Mouse (Mus musculus): ENCODE results near the gene Stx18. TPM values are rescaled to one million over a fixed set of nuclear protein-coding genes. Genes with fewer than 3 reads are reported as not detected.

The Stx18 gene
- total RNA-seq, 2 experiments from 2014 or later, result 36.1 to 50.8 TPM

DNA sequence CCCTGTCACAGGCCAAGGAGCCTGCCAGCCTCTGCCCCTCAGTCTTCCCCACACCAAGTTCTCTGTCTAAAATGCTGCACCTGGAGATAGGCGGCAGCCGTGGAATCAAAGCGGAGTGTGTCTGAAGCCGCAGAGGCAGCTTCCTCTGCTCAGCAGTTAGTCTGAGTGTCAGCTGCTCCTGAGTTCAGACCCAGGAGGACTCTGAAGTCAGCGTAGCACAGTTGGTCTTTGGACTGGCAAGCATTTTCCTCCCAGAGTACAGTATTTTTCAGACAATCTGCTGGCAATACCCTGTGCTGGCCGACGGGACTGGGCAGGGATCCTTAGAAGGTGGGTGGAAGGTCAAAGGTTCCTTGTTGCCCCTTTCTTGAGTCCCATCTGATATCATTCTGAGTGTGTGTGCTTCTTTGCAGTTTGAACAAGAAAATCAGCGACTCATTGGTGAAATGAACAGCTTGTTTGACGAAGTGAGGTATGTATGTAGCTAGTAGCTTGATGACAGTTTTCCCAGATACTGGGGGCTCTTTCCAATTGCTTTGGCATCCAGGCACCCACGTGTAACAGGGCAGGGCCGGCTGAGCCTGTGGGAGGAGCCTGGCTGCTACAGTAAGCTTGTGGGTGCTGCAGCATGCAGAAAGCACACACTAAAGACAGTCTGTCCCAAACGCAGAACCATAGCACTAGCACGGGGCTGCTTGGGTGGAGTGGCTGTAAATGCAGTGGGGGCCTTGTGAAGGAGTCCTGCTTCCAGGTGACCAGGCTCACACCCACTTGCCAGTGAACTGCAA lies 88.2 kb downstream of the Stx18 start:
- no peak for ATAC-seq (replicated peaks; ENCODE audit: poor library complexity)

DNA sequence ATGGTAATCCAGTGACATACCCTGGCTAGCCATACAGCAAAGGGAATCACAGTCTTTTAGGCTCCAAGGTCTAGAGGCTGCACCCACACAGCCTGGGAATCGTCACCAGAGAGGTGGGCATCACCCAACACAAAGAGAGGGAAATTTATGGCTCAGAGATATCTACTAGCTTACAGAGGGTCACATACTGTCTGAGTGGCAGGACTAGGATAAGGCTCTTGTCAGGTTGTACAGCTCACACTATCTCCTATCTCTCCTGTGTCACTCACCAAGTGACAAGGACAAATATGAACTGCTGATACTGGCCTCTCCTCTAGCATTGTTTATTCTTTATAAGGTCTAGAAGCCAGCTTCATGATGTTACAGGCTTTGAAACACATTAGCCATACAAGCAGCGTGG lies 90.8 kb downstream of the Stx18 start:
- ATAC-seq (replicated peaks; ENCODE audit: poor library complexity), result peak; percentile 6

DNA sequence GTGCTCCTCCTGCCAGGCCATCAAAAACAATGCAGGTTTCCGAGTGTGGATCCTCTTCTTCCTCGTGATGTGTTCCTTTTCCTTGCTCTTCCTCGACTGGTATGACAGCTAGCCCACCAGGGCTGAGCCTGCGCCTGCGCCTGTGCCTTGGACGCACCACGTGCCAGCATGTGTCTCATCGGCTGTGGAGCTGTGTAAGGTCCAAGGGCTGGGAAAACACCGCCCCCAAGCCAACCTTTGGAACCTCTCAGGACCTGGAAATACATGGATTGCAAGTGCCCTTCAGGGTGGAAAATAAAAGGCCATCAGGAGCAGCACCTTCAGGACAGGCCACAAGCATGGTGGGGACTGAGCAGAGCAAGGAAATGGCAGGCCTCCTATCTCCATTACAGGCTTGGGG lies 97.7 kb downstream of the Stx18 start:
- ATAC-seq (replicated peaks; ENCODE audit: poor library complexity), result no peak

DNA sequence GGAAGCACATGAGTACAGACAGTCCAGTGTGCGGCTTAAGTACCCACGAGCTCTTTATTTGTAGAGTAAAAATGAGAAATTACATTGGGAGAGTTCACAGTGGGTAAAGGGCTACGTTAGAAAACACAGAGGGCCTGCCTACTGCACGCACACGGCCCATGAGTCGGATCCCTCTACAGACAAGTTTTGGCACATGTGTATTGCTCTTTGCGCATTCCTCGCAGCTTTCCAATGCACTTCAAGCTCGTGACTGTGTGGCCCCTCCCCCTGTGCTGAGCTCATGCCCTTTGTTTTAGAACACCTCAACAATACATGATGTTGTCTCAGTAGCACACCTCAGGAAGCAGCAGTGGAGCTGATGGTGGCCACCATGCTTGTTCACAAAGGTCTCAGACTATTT lies 98.6 kb downstream of the Stx18 start:
- no peak for ATAC-seq (replicated peaks; ENCODE audit: poor library complexity)

DNA sequence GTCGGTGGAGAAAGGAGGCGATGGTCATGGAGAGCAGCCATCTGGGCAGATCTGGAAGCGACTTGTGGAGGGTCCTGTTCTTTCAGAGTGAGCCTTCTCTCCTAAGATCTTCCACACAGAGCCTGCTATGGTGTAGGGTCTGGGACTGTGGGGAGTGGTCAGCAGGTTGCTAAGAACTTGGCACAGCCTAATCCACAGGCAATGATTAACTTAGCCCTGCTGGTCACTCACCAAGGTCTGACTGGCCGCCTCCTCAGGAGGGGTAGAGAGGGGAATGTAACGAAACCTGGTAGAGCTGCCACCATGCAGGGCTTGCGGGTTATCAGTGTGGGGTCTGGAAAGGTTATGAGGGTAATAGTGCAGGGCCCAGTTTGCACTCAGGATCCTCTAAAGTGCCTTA lies 102.4 kb downstream of the Stx18 start:
- ATAC-seq (replicated peaks; ENCODE audit: poor library complexity), result no peak

DNA sequence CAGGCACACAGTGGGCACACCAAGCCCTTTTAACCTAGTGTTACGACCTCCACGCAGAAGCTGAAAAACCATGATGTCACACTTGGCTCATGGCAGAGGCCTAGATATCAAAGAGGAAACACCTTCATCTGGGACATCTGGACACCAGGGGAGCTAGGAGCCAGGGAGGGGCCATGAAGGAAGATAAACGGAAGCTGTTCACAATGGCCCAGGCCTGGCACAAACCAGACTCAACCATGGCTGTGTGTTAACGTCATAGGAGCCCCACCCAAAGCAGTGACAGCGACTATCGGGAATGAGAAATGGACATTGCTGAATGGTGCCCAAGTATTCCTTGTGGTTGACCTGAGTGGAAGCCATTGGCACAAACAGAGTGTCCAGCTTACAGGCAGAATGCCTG lies 108.0 kb downstream of the Stx18 start:
- ATAC-seq (replicated peaks; ENCODE audit: poor library complexity), result peak; percentile 11; the same call in 1 of the 2 replicates

DNA sequence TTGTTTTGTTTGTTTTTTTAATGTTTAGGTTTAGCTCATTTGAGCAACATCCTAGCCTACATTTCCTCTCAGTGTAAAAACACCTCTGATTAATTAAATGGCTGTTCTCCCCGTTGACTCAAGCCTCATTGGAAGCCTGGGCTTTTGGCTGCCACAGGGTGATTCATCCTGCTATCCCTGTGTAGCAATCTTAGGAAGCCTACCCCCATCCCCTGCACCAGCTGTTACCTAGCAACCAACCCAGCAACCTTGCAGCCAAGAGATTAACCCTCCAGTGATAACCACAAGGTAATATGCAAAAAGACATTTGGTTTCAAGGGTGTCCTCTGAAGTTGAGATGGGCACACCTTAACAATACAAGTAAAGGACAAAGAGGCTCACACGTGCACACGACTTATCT lies 112.7 kb downstream of the Stx18 start:
- no peak for ATAC-seq (replicated peaks; ENCODE audit: poor library complexity)

DNA sequence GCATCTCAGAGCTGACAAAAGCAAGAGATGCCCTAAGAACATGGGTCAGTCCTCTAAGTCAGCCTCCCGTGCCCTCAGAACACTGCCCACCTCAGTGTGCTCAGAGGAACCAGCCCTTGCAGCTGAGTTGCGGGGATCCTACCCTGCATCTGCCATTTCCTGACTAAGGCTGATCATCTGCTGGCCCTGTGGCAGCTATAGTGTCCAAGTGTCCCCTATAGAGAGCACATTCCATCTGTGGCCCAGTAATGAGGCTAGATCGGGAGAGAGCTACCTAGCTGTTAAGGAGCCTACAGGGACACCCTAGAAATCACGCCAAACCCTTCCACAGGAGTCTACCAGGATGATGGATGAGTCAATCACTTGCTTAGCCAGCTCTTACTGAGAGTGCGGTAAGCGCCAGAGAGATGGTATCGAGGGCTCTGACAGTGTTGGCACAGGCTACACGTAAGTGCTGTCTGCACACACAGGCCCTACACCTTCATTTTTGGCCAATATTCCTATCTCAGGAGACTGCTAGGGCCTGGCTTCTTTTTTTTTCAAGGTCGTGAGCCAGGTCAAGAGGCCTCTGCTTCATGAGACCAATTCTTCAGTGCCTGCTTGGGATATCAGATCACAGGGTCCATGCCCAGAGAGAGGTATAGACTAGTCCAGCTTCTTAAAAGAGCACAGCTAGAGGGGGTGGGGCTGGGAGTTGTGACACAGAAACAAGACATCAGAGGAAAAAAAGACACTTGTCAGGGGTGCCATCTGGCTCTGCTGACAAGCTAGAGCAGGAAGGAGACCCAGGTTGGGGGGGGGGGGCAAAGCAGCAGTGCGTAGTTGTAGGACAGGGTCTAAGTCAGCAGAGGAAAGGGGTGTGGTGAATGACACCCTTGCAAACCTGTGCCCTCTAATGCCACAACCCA lies 113.9 kb downstream of the Stx18 start:
- no peak for ATAC-seq (replicated peaks; ENCODE audit: poor library complexity)

DNA sequence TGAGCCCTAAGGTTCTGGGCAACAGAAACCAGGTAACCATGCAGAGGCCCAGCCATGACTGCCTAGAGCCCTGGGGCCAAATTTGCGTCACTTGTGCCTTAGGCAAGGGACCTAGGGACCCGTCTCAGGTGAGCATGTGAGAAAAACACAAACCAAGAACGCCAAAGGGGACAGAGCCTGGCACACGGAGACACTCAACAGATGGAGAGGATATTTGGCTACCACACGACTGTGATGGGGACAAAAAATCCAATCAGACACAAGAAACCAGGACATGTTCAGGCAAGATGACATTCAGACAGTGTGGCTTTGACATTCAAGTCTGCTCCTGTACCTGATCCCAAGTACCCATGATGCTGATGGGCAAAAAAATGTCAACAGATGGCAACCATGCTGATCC lies 115.1 kb downstream of the Stx18 start:
- ATAC-seq (replicated peaks; ENCODE audit: poor library complexity), result no peak

DNA sequence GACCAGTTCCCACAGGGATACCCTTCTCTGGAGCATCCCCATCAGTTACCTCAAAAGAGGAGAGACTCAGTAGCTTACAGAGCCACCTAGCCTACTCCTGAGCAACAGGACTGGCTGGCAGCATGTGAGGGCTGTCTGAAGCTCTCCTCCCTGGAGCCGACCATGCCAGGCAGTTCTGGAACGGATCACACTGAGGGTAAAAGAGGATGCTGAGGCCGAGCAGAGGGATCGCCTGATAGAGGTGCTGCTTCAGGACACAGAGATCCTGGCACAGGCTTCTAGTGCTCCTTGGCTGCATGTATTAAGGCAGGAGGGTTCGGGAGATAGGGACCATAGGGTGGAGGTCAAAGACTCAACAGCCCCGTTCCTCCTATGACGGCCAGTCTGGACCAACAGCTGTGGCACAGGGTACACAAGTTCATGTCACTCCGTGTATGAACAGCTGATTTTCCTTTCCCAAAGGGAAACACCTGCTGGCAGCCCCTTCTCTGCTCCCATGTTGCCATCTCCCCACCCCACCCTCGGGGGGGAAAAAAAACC lies 119.0 kb downstream of the Stx18 start:
- ATAC-seq (replicated peaks; ENCODE audit: poor library complexity), result no peak

DNA sequence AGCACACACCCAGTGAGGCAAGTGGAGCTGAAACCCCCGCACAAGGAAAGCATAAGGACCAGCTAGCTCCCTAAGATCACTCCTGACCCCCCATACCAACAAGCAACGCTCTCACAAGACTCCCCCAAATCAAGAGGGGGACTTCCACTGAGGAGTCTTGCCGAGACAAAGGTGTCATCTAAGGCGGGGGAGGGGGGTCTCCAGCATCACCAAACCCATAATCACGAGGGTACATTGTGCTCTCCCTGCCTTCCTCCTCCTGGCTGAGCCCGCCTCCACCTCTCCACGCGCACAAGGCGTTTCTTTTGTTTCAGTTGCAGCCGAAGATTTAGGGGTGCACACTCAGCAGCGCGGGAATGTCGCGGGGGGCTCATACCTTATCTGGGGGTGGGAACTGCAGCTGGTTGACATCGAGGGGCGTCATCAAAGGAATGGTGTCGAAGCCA lies 120.0 kb downstream of the Stx18 start:
- no peak for ATAC-seq (replicated peaks; ENCODE audit: poor library complexity)

DNA sequence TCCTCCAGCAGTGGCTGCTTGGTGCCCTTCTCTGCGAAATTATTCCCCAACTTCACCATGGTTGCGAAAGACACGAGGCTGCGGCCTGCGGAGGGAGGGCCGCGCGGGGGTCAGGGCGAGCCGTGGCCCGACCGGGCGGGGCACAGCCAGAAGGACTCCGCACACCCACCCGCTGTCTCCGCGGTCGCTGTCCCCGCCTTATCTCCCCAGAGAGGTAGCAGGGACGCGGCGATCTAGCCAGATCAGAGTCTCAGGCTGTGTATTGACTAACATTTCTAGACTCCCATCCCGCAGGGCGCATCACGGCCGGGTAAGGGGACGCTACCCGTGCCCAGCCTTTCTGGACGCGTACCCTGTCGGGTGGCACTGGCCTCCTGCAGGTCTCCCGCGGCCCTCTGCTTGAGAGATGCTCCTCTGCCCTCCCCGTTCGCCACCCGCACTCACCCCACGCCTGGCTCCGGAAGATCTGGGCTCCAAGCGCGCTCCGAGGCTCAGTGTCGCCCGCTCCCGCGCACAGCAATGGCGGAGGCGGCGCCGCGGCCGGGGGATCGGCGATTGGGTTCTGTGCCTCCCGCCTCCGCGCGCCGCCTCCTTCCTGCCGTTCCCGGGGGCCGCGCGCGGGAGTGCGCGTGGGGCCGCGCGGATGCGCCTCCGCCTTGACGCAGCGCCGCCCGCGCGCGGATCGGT lies 120.5 kb downstream of the Stx18 start:
- ATAC-seq (replicated peaks; ENCODE audit: poor library complexity), result peak; percentile 55

DNA sequence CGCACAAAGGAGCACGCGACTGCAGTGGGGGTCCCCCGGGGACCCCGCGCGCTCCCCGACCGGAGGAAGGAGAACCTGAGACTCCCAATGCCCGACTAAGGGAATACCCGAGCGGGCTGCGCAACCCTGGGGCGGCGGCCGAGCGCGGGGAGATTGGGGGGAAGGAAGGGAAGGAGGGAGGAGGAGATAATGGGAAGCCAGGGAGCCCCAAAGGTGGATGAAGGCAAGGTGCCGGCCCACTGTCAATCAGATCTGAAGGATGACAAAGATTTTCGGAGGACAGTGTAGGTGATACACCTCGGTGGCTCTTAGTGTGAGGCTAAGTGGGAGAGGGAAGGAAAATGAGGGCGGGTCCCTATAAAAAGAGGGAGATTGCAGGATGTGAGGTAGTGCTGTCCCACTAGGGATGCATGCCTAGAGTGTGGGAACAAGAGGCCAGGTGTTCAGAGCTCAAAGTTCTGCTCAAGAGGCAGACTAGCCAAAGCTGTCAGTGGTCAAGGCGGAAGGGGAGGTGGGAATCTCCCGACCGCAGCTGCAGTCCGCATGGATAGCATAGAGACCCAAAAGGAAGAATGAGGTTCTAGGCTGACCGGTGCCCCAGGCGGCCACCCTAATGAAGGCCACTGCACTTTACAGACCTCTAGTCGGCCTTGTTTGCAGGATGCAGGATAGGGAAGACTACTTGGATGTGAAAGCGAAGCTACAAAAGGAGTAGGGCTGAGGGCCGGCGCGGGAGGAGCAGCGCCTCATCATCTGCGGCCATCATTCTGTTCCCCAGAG lies 121.3 kb downstream of the Stx18 start, which contains the start of gene Nsg1:
TSS of gene Nsg1 (minus strand) at position 274 of the 780 bp plus-strand sequence.
- no peak for ATAC-seq (replicated peaks; ENCODE audit: poor library complexity)

DNA sequence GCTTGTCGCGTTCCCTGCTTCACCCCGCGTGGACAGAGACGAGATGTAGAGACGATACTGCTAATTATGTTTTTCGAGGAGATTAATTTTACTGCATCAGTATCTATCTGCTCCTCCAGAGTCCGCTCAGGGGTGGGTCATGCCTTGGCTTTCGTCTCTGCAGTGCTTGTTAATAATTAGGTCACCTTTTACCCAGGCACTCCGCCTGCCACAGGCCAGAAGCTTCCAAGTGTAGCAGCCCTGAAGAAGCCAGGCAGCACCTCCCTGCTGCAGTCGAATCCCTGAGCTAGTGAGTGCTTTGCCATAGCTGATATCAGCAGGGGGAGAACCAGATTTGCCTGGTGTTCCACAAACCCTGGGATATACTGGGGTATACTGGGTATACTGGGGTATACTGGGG lies 130.0 kb downstream of the Stx18 start:
- ATAC-seq (replicated peaks; ENCODE audit: poor library complexity), result no peak

DNA sequence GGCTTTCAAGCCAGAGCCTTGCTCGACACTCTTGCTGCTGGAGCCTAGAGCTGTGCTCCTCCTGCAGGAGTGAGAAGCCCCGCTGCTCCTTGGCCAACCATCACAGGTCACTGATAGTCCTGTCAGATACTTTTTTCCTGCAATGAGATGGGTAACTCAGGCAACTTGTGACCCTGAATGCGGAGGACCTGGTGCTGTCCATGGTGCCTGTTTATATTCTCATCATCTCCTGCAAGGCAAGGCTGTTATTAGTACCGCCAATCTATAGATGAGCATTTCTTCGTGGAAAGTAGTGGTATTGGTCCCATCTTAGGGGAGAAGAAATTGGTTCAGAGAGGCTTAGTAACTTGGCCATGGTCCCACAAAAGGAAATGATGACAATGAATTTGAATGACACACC lies 135.2 kb downstream of the Stx18 start:
- no peak for ATAC-seq (replicated peaks; ENCODE audit: poor library complexity)

DNA sequence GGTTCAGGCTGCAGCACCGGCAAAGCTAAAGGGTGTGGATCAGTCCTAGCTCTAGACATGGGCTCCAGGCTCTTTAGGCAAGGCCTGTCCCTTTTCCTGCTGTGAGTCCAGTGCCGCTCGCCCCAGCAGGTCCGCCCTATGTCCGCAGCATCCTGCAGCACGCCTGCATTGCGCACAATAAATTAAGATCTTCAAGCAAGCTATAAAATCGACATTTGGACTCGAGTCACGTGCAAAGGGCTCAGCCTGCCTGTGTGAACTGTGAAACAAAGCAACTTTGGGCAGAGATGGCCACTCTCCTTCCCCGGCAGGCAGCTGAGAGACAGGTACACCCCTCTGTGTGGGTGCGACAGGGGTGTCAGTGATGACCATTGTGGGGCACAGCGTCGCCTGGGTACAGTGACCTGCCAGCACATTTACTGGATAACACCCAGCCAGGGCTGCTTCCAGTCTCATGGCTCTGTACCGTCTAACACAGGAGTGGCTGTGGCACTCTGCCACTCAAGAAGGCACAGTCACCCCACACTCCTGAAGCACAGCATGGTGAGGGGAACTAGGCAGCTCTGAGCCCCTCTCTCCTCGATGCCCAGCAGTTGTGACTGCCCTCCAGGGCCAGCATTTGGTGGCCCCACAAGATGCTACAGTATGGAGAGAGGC lies 135.8 kb downstream of the Stx18 start:
- no peak for ATAC-seq (replicated peaks; ENCODE audit: poor library complexity)

DNA sequence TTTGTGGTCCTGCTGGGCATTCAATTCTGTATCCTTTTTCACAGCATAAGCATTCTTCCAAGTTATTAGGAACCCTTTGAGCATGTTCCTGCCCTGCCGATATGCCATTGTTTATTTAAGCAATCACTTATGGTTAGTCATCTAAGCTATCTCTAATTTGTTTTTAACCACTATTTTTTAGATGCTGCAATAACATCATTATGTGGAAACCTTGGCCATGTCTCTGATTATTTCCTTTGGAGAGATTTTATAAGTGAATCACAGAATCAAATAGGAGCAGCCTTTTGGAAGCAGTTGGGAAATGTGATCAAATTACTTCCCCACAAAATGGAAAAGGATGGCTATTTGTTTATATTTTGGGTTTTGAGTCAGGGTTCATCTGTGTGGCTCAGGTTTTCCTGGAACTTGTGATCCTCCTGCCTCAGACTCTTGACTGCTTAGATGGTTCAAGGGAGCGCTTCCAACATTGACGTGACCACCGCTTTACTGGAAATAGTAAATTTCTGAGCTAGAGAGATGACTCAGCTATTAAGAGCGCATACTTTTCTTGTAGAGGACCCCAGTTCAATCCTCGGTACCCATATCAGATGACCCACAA lies 146.2 kb downstream of the Stx18 start:
- no peak for ATAC-seq (replicated peaks; ENCODE audit: poor library complexity)

DNA sequence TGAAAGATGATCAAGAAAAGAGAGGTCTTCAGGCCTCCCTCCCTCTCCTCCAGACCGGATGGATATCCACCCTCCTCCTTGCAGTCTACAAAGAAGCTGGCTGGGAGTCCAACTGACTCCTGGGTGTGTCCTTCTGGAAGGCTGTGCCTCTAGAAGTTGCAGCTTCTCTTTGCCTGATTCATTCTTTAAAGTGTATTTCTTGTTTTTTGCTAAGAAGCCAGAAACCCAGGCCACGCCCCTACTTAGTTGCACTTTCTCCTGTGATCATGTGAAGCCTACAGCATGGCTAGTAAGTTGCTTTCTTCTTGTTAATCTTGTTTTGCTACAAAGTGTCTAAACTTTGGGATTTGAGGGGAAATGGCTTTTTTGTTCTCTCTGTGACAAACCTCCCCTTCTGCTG lies 148.5 kb downstream of the Stx18 start:
- no peak for ATAC-seq (replicated peaks; ENCODE audit: poor library complexity)
